Mouse (Mus musculus): ENCODE data around the gene Fam72a.

DNA sequence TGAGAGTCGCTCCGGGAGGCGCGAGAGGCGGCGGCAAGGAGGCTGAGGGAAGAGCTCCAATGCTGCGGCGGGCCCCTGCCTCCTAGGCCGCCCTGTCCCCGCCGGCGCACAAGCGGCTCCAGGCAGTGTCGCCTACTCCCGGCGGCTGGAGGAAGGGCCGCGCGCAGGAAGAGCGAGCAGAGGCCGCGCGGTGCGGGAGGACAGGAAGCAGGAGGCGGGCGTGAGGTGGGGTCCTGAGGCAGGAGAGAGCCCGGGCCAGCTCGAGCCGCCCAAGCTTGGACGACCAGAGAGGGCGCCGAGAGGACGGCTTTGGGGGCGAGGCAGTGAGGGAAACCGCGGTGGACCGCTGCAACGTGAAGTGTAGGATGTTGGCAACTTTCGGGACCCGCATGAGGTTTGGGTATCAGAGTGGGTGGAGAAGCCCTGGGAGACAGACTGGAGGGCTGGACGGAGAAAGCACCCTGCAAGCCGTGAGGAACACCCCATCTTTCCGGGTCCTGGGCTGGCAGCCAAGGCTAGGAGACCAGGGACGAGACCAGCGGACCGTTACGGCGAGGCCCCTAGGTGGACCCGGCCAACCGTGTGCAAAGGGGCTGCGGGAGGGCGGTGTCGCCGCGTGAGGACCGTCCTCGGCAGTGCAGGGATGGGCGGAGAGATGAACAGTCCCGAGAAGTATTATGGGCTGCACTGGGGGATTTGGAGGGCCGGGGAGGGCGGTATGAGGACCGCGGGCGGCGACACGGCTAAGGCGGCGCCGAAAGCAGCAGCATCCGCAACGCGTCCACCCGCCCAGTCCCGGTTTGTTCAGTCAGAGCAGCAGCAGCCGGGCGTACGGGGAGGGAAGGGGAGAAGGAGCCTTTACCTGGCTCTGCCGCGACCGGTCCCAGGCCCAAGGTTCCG is 1.1 kb upstream of the Fam72a start:
- peak; percentile 51 for TF ChIP-seq CTCF (IDR thresholded peaks at IDR 0.05; ENCODE audit: low read depth)
- no peak for TF ChIP-seq EP300 (IDR thresholded peaks at IDR 0.05; ENCODE audit: low read depth)
